Mouse (Mus musculus) kidney, embryonic 15.5 days (tissue): ENCODE data around the gene Adora1. TPM values are rescaled to one million over a fixed set of nuclear protein-coding genes. Genes with fewer than 3 reads are reported as not detected.

Experiments
- ATAC-seq: fragments of 200-750 bp; cut with Nextera tagmentation; replicated peaks from 2 replicates; pipeline ENCODE4 v1.8.0; 2017; ENCODE audit warnings: moderate TSS enrichment; ENCODE audit not compliant: low FRiP score
- H3K27ac ChIP-seq: fragments of 300-500 bp; sonication (generic); 2 replicates; pipeline ENCODE4 v1.5.1; 2015; ENCODE audit warnings: mild to moderate bottlenecking, inconsistent platforms
- H3K27me3 ChIP-seq: fragments of 300-500 bp; sonication (generic); 2 replicates; pipeline ENCODE4 v1.6.1; 2015; ENCODE audit warnings: inconsistent platforms
- H3K36me3 ChIP-seq: fragments of 300-500 bp; sonication (generic); 2 replicates; pipeline ENCODE4 v1.6.1; 2015; ENCODE audit warnings: inconsistent platforms
- H3K4me1 ChIP-seq: fragments of 300-500 bp; sonication (generic); 2 replicates; pipeline ENCODE4 v1.6.1; 2015; ENCODE audit warnings: inconsistent platforms
- H3K4me2 ChIP-seq: fragments of 300-500 bp; sonication (generic); 2 replicates; pipeline ENCODE4 v1.6.1; 2015; ENCODE audit warnings: moderate library complexity, mild to moderate bottlenecking, inconsistent platforms
- H3K4me3 ChIP-seq: fragments of 300-500 bp; sonication (generic); replicated peaks from 2 replicates; pipeline ENCODE4 v1.5.1; 2015; ENCODE audit warnings: mild to moderate bottlenecking, inconsistent platforms
- H3K9ac ChIP-seq: fragments of 300-500 bp; sonication (generic); 2 replicates; pipeline ENCODE4 v1.6.1; 2015; ENCODE audit warnings: mild to moderate bottlenecking, inconsistent platforms
- H3K9me3 ChIP-seq: fragments of 300-500 bp; sonication (generic); replicated peaks from 2 replicates; pipeline ENCODE4 v1.6.1; 2016; ENCODE audit warnings: inconsistent platforms
- WGBS: fragments of 180-500 bp; shearing (Covaris S2); methylation state at CpG from one replicate; pipeline ENCODE4 v1.1.7; 2015; ENCODE audit warnings: mixed read lengths; 5-methylcytosine and 5-hydroxymethylcytosine counted together
- polyA plus RNA-seq: library from polyadenylated mRNA; unstranded; fragments of >200 nt; fragmentation: Nextera tagmentation; extraction: Ambion mirVana; gene quantifications from 2 replicates; pipeline ENCODE4 v1.2.1, GENCODE M21; 2015

Gene Adora1
- polyA plus RNA-seq, 1 experiment from 2014 or later, result 7.7 TPM

- Histone ChIP-seq H3K4me1 (peaks cover 38% of the 10 kb centered on the region), H3K9me3 (no peaks in the 10 kb centered on the region), H3K27ac (peak overlapping the region; percentile 58), H3K36me3 (no peaks in the 10 kb centered on the region), H3K9ac (no peak overlapping the region), H3K4me2 (no peak overlapping the region), H3K4me3 (no peak overlapping the region), H3K27me3 (no peaks in the 10 kb centered on the region)
- 59% methylated on average over 4 of the region's 4 CpGs for WGBS
- no peak; the same call in 1 of the 2 replicates for ATAC-seq
Observed at GRCm38 (mm10) chr1:134196386-134196785, 38.8 kb downstream of the Adora1 start.

DNA sequence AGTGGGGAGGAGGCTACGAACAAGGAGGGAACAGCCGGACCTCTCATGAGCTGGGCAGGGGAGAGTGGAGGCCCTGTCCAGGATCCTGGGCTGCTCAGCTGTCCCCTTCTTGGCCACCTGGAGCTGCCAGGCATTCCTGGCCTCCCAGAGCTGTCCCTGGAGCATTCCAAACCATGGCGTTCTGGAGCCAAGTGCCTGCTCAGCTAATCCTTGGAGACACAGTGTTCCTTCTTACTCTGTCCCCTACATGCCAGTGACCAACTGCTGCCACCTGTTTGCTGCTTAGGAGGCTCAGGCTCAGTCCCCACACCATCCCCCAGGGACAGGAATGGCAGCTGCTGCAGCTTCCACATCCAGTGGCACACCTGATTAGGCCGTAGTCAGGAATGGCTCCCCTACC, 39.3 kb downstream of the Adora1 start:
- Histone ChIP-seq H3K9me3 (no peaks in the 10 kb centered on the region), H3K4me2 (0 out of 2 replicates have a peak overlapping the region, but pooled peaks have one; percentile 1)
- WGBS, result 44% methylated on average over 4 of the region's 4 CpGs

DNA sequence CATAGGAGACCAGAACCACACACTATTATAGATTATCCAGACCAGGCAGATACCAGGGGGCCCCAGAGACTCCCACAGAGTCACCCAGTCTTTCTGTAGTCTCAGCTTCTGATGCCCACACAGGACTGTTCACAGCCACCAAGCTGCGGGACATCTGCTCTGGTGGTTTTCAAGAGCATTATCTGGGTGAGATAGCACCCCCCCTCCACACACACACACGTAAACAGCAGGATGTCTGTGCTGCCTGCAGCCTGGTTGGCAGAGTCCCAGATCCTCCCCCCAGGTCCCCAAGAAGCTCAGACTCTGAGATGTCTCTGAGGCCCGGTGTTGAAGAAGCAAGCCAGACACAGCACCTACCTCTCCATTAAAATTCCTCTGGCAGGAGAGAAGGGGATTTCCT, 39.7 kb downstream of the Adora1 start:
- no peak for ATAC-seq
- peaks cover 4% of the 10 kb centered on the region; the same call in 1 of the 2 replicates for H3K27me3 ChIP-seq
- peaks cover 38% of the 10 kb centered on the region for H3K4me1 ChIP-seq
- H3K4me2 ChIP-seq, result 0 out of 2 replicates have a peak overlapping the region, but pooled peaks have one; percentile 1
- peak overlapping the region; percentile 58 for H3K27ac ChIP-seq
- H3K9me3 ChIP-seq, result no peaks in the 10 kb centered on the region
- 56% methylated on average over 3 of the region's 3 CpGs for WGBS
- no peak overlapping the region for H3K4me3 ChIP-seq
- no peak overlapping the region for H3K9ac ChIP-seq
- no peaks in the 10 kb centered on the region for H3K36me3 ChIP-seq

More for the DNA sequence above, 39.3 kb downstream of the Adora1 start:
- Histone ChIP-seq H3K4me1 (peaks cover 38% of the 10 kb centered on the region), H3K9ac (no peak overlapping the region), H3K4me3 (no peak overlapping the region), H3K36me3 (no peaks in the 10 kb centered on the region), H3K27ac (peak overlapping the region; percentile 58), H3K27me3 (no peaks in the 10 kb centered on the region)
- peak; percentile 23; the same call in 1 of the 2 replicates for ATAC-seq

DNA sequence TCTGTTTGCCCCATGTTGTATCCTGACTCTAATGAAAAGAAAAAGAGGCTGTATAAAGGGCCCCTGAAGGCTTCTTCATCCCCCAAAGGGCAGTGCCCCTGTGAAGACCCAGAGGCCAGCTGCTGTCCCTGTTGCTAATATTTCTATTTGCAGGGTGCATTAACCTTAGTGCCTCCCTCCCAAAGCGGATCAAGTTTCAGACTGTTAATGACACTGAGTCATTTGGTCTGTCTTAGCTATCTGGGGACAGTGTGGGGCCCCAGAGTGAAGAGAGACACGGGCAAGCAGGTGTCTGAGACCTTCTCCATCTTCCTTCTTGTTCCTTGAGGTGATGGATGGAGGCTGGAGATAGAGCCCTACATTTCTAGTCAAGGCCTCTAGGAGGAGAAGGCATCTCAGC, 40.1 kb downstream of the Adora1 start:
- ATAC-seq, result 0 out of 2 replicates have a peak, but pooled peaks have one; percentile 35
- 9% methylated on average over 2 of the region's 2 CpGs for WGBS
- H3K9ac ChIP-seq, result no peak overlapping the region
- no peaks in the 10 kb centered on the region for H3K36me3 ChIP-seq
- H3K4me3 ChIP-seq, result no peak overlapping the region
- no peak overlapping the region for H3K27ac ChIP-seq
- no peaks in the 10 kb centered on the region for H3K9me3 ChIP-seq
- H3K4me1 ChIP-seq, result peaks cover 38% of the 10 kb centered on the region
- no peak overlapping the region for H3K4me2 ChIP-seq
- H3K27me3 ChIP-seq, result peaks cover 6% of the 10 kb centered on the region; the same call in 1 of the 2 replicates

DNA sequence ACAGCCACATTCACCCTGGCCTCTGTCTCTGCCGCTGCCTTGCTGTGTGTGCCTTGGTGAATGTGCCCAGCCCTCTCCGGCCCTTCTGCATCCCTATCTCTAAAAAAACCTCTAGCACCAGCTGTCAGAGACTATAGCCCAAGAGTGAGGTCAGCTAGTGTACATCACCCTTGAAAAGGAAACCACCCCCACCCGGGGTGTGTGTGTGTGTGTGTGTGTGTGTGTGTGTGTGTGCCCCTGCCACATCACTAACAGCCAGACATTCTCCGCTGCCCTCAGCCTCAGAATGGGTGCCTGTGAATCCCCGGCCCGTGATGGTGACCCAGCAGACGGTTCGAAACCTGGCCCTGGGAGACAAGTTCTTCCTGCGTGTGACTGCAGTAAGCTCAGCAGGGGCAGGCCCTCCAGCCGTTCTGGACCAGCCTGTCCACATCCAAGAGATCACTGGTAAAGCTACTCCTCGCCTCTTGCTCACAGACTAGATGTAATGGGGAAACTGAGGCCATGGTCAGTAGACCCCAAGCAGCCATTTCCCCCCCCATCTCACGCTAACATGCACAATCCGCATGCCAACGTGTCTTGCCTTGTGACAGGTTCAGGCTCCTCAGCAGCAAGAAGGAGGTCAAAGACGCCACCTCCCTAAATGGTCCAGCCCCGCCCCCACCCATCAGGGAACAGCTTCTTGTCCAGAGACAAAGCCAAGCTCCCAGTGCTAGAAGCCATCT, 40.8 kb downstream of the Adora1 start:
- Histone ChIP-seq H3K4me1 (peaks cover 40% of the 10 kb centered on the region), H3K27me3 (peaks cover 10% of the 10 kb centered on the region; the same call in 1 of the 2 replicates), H3K36me3 (no peaks in the 10 kb centered on the region), H3K9me3 (no peaks in the 10 kb centered on the region), H3K27ac (no peak overlapping the region), H3K4me2 (no peak overlapping the region), H3K4me3 (no peak overlapping the region), H3K9ac (no peak overlapping the region)
- no peak for ATAC-seq
- whole genome bisulfite sequencing, result 54% methylated on average over 16 of the region's 16 CpGs

DNA sequence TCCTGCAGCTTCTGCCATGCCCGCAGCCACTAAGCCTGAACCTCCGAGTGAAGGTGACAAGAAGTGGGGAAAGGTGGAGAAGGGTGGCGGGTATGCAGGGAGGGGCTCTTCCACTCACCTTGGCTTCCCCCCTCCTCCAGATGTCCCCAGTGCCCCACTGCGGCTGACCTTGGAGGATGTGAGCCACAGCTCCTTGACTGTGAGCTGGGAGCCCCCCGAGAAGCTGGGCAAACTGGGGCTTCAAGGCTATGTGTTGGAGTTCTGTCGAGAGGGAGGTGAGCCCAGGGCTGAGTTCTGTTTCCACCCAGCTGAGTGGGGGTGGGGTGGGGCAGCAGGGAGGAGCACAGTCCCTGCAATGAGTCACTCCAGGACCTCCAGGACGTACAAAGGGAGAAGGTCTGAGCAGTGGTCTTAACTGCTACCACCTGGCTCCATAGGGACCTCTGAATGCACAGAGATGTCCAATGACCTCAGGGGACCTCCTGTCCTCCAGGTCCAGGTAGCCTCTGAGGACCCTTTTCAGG, 41.5 kb downstream of the Adora1 start:
- 48% methylated on average over 7 of the region's 7 CpGs for WGBS
- no peak overlapping the region for H3K4me3 ChIP-seq
- no peak overlapping the region for H3K9ac ChIP-seq
- H3K27ac ChIP-seq, result no peak overlapping the region
- ATAC-seq, result no peak
- no peak overlapping the region for H3K4me2 ChIP-seq
- H3K9me3 ChIP-seq, result no peaks in the 10 kb centered on the region
- peaks cover 10% of the 10 kb centered on the region; the same call in 1 of the 2 replicates for H3K27me3 ChIP-seq
- H3K4me1 ChIP-seq, result peaks cover 44% of the 10 kb centered on the region
- H3K36me3 ChIP-seq, result no peaks in the 10 kb centered on the region

DNA sequence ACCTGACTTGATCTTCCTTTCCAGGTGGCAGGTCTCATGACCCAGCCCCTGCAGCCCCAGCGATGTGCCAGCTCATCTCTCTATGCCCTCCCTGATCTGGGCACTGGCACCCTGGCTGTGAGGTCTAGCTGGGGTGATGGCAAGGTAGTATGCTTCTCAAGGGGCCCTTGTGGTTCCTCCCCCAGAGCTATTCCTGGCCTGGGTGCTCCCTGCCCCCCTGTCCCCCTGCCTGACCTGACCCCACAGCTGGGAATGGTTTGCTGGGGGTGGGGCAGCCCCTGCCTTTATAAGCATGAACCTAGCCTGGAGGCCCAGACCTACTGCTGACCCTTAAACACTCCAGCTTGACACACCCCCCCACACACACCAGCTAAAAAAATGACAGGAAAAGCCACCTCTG, 42.1 kb downstream of the Adora1 start, which contains the start of gene Mybph:
TSS of gene Mybph (plus strand) at position 323 of the 400 bp plus-strand sequence.
- ATAC-seq, result no peak
- H3K9me3 ChIP-seq, result no peaks in the 10 kb centered on the region
- WGBS, result 44% methylated on average over 1 of the region's 1 CpGs
- no peaks in the 10 kb centered on the region for H3K36me3 ChIP-seq
- H3K27ac ChIP-seq, result no peak within 1 kb of the TSS
- H3K4me1 ChIP-seq, result peaks cover 44% of the 10 kb centered on the region
- no peak within 1 kb of the TSS for H3K4me3 ChIP-seq
- peaks cover 15% of the 10 kb centered on the region; the same call in 1 of the 2 replicates for H3K27me3 ChIP-seq
- H3K4me2 ChIP-seq, result no peak within 1 kb of the TSS
- no peak within 1 kb of the TSS for H3K9ac ChIP-seq

DNA sequence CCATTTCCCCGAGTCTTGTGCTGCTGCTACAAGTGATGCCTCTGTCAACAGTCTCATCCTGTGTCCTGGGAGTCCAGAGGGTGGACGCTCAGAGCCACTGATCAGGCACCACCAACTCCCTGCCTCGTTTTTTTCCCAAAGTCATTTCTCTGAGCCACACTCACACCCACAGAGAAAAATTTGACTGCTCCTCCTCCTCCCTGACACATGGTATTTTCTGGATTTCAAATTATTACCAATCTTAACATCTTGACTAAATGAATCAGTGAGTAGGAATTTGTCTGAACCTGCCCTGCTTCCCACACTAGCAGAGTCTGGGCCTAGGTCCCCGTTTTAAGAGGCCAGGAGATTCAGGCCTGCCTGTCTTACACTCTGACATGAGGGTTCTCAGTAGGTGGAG, 43.2 kb downstream of the Adora1 start:
- Histone ChIP-seq H3K4me2 (no peak overlapping the region), H3K27ac (no peak overlapping the region), H3K9ac (no peak overlapping the region), H3K9me3 (no peaks in the 10 kb centered on the region), H3K27me3 (peaks cover 15% of the 10 kb centered on the region; the same call in 1 of the 2 replicates), H3K4me3 (no peak overlapping the region), H3K36me3 (no peaks in the 10 kb centered on the region), H3K4me1 (peaks cover 44% of the 10 kb centered on the region)
- WGBS, result 40% methylated on average over 4 of the region's 4 CpGs
- no peak for ATAC-seq

GRCm38 (mm10) chr1:134191192-134191591, 44.0 kb downstream of the Adora1 start:
- Histone ChIP-seq H3K27ac (no peak overlapping the region), H3K36me3 (no peaks in the 10 kb centered on the region), H3K4me2 (no peak overlapping the region), H3K9ac (no peak overlapping the region), H3K4me1 (peaks cover 41% of the 10 kb centered on the region), H3K4me3 (no peak overlapping the region), H3K27me3 (peaks cover 17% of the 10 kb centered on the region), H3K9me3 (no peaks in the 10 kb centered on the region)
- ATAC-seq, result no peak
- WGBS, result 81% methylated on average over 5 of the region's 5 CpGs

DNA sequence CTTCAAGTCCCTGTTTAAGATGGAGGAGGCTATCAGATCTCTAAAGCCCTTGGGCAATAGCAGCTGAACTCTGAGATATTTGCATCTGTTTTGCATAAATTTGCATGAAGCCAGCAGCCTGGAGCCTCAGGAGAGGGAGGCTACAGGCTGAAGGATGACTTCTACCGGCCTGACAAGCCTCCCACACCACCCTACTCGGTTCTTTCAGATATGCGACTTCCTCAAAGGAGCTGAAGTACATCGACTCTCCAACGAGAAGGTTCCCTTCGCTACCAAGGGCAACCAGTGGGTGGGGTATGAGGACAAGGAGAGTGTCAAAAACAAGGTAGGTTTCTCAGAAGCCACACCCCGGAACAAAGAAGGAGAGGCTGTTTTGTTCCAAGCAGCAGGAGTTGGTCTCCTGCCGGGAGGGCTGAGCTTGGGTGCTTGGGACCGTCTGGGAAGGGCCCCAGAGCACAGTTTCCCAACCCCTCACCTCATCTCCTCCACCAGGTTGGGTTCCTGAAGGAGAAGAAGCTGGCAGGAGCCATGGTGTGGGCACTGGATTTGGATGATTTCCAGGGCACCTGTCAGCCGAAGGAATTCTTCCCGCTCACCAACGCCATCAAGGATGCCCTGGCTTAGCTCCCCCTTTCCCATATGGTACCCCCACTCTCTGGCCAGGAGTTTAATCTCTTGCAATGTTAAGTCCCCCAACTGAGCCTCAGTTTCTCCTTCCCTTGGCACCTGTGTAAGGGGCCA, 46.1 kb downstream of the Adora1 start:
- no peak overlapping the region for H3K4me2 ChIP-seq
- H3K4me1 ChIP-seq, result peaks cover 21% of the 10 kb centered on the region
- H3K4me3 ChIP-seq, result no peak overlapping the region
- H3K9ac ChIP-seq, result no peak overlapping the region
- peaks cover 17% of the 10 kb centered on the region for H3K27me3 ChIP-seq
- no peak for ATAC-seq
- H3K27ac ChIP-seq, result no peak overlapping the region
- no peaks in the 10 kb centered on the region for H3K36me3 ChIP-seq
- H3K9me3 ChIP-seq, result no peaks in the 10 kb centered on the region
- 32% methylated on average over 12 of the region's 12 CpGs for WGBS

DNA sequence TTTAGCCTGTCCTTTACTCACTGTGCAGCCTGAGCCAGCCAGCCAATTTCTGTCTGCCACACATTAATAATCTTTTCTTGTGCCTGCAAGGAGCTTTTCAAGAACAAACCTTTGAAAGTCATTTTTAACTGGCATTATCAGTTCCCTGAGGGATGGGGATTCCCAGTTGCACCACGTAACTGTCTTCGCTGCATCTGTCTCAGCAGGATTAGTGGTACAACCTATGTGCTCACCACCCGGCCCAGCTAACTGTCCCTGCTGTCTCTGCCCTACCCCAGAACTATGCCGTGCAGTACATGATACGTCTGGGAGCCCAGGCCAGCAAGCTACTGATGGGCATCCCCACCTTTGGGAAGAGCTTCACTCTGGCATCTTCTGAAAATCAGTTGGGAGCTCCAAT, 47.0 kb downstream of the Adora1 start:
- no peak overlapping the region for H3K4me3 ChIP-seq
- H3K36me3 ChIP-seq, result no peaks in the 10 kb centered on the region
- no peak overlapping the region for H3K4me2 ChIP-seq
- peaks cover 11% of the 10 kb centered on the region for H3K4me1 ChIP-seq
- no peak for ATAC-seq
- H3K27ac ChIP-seq, result no peak overlapping the region
- H3K27me3 ChIP-seq, result peaks cover 17% of the 10 kb centered on the region
- WGBS, result 89% methylated on average over 5 of the region's 5 CpGs
- H3K9ac ChIP-seq, result no peak overlapping the region
- H3K9me3 ChIP-seq, result no peaks in the 10 kb centered on the region

DNA sequence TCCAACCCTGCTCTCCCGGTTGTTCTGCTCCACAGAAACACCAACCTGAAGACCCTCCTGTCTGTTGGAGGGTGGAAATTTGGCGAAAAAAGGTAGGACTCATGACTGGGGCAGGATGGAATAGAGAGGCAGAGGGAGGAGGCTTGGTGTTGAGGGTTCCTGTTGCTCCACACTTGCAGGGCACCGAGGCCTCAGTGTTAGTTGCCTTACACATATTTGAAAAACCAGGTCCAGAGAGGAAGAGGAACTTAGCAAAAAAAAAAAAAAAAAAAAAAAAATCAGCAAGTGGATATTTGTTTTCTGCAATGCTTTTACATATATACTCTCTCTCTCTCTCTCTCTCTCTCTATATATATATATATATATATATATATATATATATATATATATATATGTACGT, 51.1 kb downstream of the Adora1 start:
- 85% methylated on average over 4 of the region's 4 CpGs for WGBS
- ATAC-seq, result no peak
- Histone ChIP-seq H3K9ac (no peak overlapping the region), H3K9me3 (no peaks in the 10 kb centered on the region), H3K4me2 (no peak overlapping the region), H3K36me3 (no peaks in the 10 kb centered on the region), H3K4me1 (peaks cover 5% of the 10 kb centered on the region; the same call in 1 of the 2 replicates), H3K4me3 (no peak overlapping the region), H3K27me3 (peaks cover 6% of the 10 kb centered on the region; the same call in 1 of the 2 replicates), H3K27ac (no peak overlapping the region)
